In the genomic region with DNA sequence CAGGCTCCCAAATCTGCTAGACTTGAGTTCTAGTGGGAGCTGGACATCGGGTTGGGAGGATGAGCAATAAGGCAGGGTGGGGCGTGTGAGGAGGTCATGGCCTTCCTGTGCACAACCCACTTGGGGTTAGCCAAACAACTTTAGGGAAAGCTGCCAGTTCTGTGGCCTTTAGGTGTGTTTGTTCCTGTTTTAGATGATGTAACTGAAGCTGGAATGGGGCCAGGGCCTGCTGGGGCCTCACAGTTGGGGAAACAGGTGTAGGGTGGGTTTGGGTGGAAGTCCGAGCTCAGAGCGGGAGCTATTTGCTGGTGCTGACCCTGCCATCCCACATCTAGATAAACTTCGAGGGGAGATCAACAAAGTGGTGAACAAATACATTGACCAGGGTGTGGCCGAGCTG, we compare ENCODE assay signal across 18 mouse cellular contexts. TPM values are rescaled to one million over a fixed set of nuclear protein-coding genes. Genes with fewer than 3 reads are reported as not detected.
A peak's percentile ranks its signal among the peaks of the same experiment; 100 is the strongest.
DNase-seq lines count a peak whose midpoint lies in the region; ATAC-seq and TF ChIP-seq lines count a peak whose summit lies in the region.
"Had no signal": no experiment of that assay in that cellular context is flagged by ENCODE, and none has a peak within 500 bp of the region (broad histone marks: within the 10 kb centered on the region; RNA-seq: fewer than 3 reads in every experiment).

No protein-coding gene starts in this region.

- intact Hi-C loops in heart, postnatal 25 days (cut with DNase I): loop anchor here (5.0 kb wide), 2 partner anchors 298 to 373 kb away; no protein-coding TSS in a partner anchor

- H3K27me3 ChIP-seq in liver, postnatal 0 days (ENCODE audit: insufficient read depth, low read length): no peaks in the 10 kb centered on the region
- no peaks in the 10 kb centered on the region for H3K27me3 ChIP-seq in forebrain, embryonic 14.5 days (replicated peaks; ENCODE audit: control insufficient read depth, insufficient read depth, low read length)
- H3K27me3 ChIP-seq: heart, embryonic 15.5 days; midbrain, embryonic 12.5 days; Patski had no signal

- 0 out of 2 replicates have a peak, but pooled peaks have one; percentile 16 for TF ChIP-seq EP300 in liver, postnatal 0 days (IDR thresholded peaks at IDR 0.05; ENCODE audit: low read depth)

- no peak overlapping the region for H3K9ac ChIP-seq in liver, postnatal 0 days (replicated peaks)
- no peak overlapping the region for H3K9ac ChIP-seq in forebrain, embryonic 14.5 days (ENCODE audit: low read length)
- H3K9ac ChIP-seq: heart, embryonic 15.5 days; lung, embryonic 14.5 days; midbrain, embryonic 12.5 days had no signal

- no peak overlapping the region for H3K4me2 ChIP-seq in liver, postnatal 0 days (ENCODE audit: low read depth, low read length)
- no peak overlapping the region for H3K4me2 ChIP-seq in forebrain, embryonic 14.5 days (ENCODE audit: low read length)
- H3K4me2 ChIP-seq: heart, embryonic 15.5 days; lung, embryonic 14.5 days; midbrain, embryonic 12.5 days had no signal

- peak; percentile 47 to 67 for DNase-seq in heart, adult 18-20 months
- no peak for DNase-seq in heart, postnatal 25 days (ENCODE audit: low spot score)
- peak; percentile 11 to 15 for DNase-seq in urinary bladder, postnatal 36 days (ENCODE audit: low spot score in 2 of 2)
- DNase-seq in urinary bladder, postnatal 4 days (ENCODE audit: low spot score in 2 of 2): no peak
- DNase-seq in liver, postnatal 0 days: peak; percentile 77
- no peak for DNase-seq in layer of hippocampus, adult 11-12 months (ENCODE audit: low spot score)
- DNase-seq in frontal cortex, postnatal 25 days (ENCODE audit: low spot score in 2 of 2): no peak
- no peak for DNase-seq in forebrain, embryonic 14.5 days (ENCODE audit: low spot score)
- DNase-seq: cerebellum, adult 11 months; kidney, postnatal 14 days; lung, embryonic 14.5 days; right cerebral cortex, postnatal 4 days; thymus, postnatal 14 days had no signal

- peaks cover 3% of the 10 kb centered on the region; the same call in 1 of the 2 replicates for H3K4me1 ChIP-seq in liver, postnatal 0 days (ENCODE audit: insufficient read depth)
- no peaks in the 10 kb centered on the region for H3K4me1 ChIP-seq in forebrain, embryonic 14.5 days (ENCODE audit: control insufficient read depth, insufficient read depth, low read length)
- H3K4me1 ChIP-seq: midbrain, embryonic 12.5 days had no signal

- no peak for TF ChIP-seq CTCF in liver, postnatal 0 days (IDR thresholded peaks at IDR 0.05; ENCODE audit: low read depth)

- no peaks in the 10 kb centered on the region for H3K9me3 ChIP-seq in liver, postnatal 0 days (ENCODE audit: low read length)
- no peaks in the 10 kb centered on the region for H3K9me3 ChIP-seq in forebrain, embryonic 14.5 days (replicated peaks; ENCODE audit: control insufficient read depth, low read length)
- H3K9me3 ChIP-seq: heart, embryonic 15.5 days; midbrain, embryonic 12.5 days had no signal

- no peak overlapping the region for H3K27ac ChIP-seq in liver, postnatal 0 days (ENCODE audit: low read depth)
- no peak overlapping the region for H3K27ac ChIP-seq in forebrain, embryonic 14.5 days (ENCODE audit: low read depth, low read length)
- H3K27ac ChIP-seq: heart, embryonic 15.5 days; left cerebral cortex, adult 2 months; midbrain, embryonic 12.5 days had no signal

- ATAC-seq in liver, postnatal 0 days: peak; percentile 94
- no peak for ATAC-seq in forebrain, embryonic 14.5 days
- ATAC-seq: hindbrain, embryonic 16.5 days; Patski had no signal

- no peak overlapping the region for H3K4me3 ChIP-seq in liver, postnatal 0 days (ENCODE audit: low read depth, low read length)
- no peak overlapping the region for H3K4me3 ChIP-seq in forebrain, embryonic 14.5 days (ENCODE audit: low read depth, low read length)
- H3K4me3 ChIP-seq: heart, embryonic 15.5 days; left cerebral cortex, adult 2 months; midbrain, embryonic 12.5 days had no signal

- H3K36me3 ChIP-seq in liver, postnatal 0 days (replicated peaks; ENCODE audit: insufficient read depth, low read length): peaks cover 49% of the 10 kb centered on the region
- H3K36me3 ChIP-seq in forebrain, embryonic 14.5 days (ENCODE audit: control insufficient read depth, insufficient read depth, low read length): peaks cover 75% of the 10 kb centered on the region

- WGBS in liver, postnatal 0 days (ENCODE audit: insufficient replicate concordance): 58% methylated on average over 6 of the region's 6 CpGs
- WGBS in forebrain, embryonic 14.5 days: 94% methylated on average over 6 of the region's 6 CpGs

RNA-seq across cellular contexts. Expression of a gene that starts 20.2 kb away (rescaled TPM):
- 10 to 100 TPM; 17.6 to 18.1 TPM for total RNA-seq in heart, adult 18-20 months (2021)
- 10 to 100 TPM; 15.2 to 16.7 TPM for total RNA-seq in heart, postnatal 25 days (2021)
- 34.3 and 37.0 TPM in 2 replicates for polyA plus RNA-seq in liver, postnatal 0 days (2015; fragmentation: Nextera tagmentation; extraction: Ambion mirVana)
- polyA plus RNA-seq in forebrain, embryonic 14.5 days (2014; fragmentation: Nextera tagmentation; extraction: Ambion mirVana): 145 and 146 TPM in 2 replicates

RNA-seq across cellular contexts. Expression of a gene that starts 33.3 kb away (rescaled TPM):
- total RNA-seq in heart, adult 18-20 months (2021): 10 to 100 TPM; 36.8 to 44.6 TPM
- total RNA-seq in heart, postnatal 25 days (2021): 10 to 100 TPM; 49.4 to 53.6 TPM
- 76.4 and 84.0 TPM in 2 replicates for polyA plus RNA-seq in liver, postnatal 0 days (2015; fragmentation: Nextera tagmentation; extraction: Ambion mirVana)
- 131 and 146 TPM in 2 replicates for polyA plus RNA-seq in forebrain, embryonic 14.5 days (2014; fragmentation: Nextera tagmentation; extraction: Ambion mirVana)

RNA-seq across cellular contexts. Expression of a gene that starts 39.0 kb away (rescaled TPM):
- total RNA-seq in heart, adult 18-20 months (2021): 1 to 10 TPM; 8.5 to 8.9 TPM
- total RNA-seq in heart, postnatal 25 days (2021): 1 to 10 TPM; 6.5 to 6.7 TPM
- polyA plus RNA-seq in liver, postnatal 0 days (2015; fragmentation: Nextera tagmentation; extraction: Ambion mirVana): 15.2 and 19.1 TPM in 2 replicates
- polyA plus RNA-seq in forebrain, embryonic 14.5 days (2014; fragmentation: Nextera tagmentation; extraction: Ambion mirVana): 30.5 and 33.1 TPM in 2 replicates

Comparison
In these comparisons a context has a peak if more than half of its experiments do, and no peak if none do; other contexts are left out.
1. DNase-seq: peak in heart, adult 18-20 months (2 of 2), urinary bladder, postnatal 36 days (2 of 2) and liver, postnatal 0 days (single experiment); none in heart, postnatal 25 days (single experiment), urinary bladder, postnatal 4 days (0 of 2), layer of hippocampus, adult 11-12 months (single experiment), frontal cortex, postnatal 25 days (0 of 2) and forebrain, embryonic 14.5 days (single experiment).